In genomic region chr17:32284262-32285137, GRCm38 (mm10) we compare ENCODE assay signal across 7 mouse cellular contexts. TPM values are rescaled to one million over a fixed set of nuclear protein-coding genes. Genes with fewer than 3 reads are reported as not detected.
DNase-seq lines count a peak whose midpoint lies in the region; ATAC-seq lines count a peak whose summit lies in the region.

Gene Brd4 (minus strand): TSS chr17:32284722.

- DNase-seq in adrenal gland, postnatal 14 days, result peak; percentile 95
- peak; percentile 93 for DNase-seq in embryonic facial prominence, embryonic 11.5 days (ENCODE audit: low spot score)
- DNase-seq in heart, adult 11 months, result peak; percentile 99
- DNase-seq in kidney, adult 18-20 months, result peak; percentile 93
- peak; percentile 96 for DNase-seq in limb, embryonic 11.5 days (ENCODE audit: low spot score)
- peak; percentile 97 for DNase-seq in midbrain, embryonic 14.5 days
- peak; percentile 82 to 92 for DNase-seq in spleen, adult 18-20 months

- H3K4me3 ChIP-seq in embryonic facial prominence, embryonic 11.5 days (ENCODE audit: low read depth, low read length), result peak within 1 kb of the TSS; percentile 98
- peak within 1 kb of the TSS; percentile 86 for H3K4me3 ChIP-seq in limb, embryonic 11.5 days (ENCODE audit: low read depth, low read length)
- H3K4me3 ChIP-seq in midbrain, embryonic 14.5 days (replicated peaks; ENCODE audit: low read depth, low read length), result peak within 1 kb of the TSS; percentile 97

- peak within 1 kb of the TSS; percentile 98 for H3K27ac ChIP-seq in embryonic facial prominence, embryonic 11.5 days (replicated peaks; ENCODE audit: low read depth, low read length)
- peak within 1 kb of the TSS; percentile 97 for H3K27ac ChIP-seq in limb, embryonic 11.5 days (replicated peaks; ENCODE audit: low read depth, low read length)
- peak within 1 kb of the TSS; percentile 99 for H3K27ac ChIP-seq in midbrain, embryonic 14.5 days (replicated peaks; ENCODE audit: low read depth, low read length)

- H3K4me2 ChIP-seq in embryonic facial prominence, embryonic 11.5 days (ENCODE audit: low read depth, low read length), result peak within 1 kb of the TSS; percentile 67
- H3K4me2 ChIP-seq in limb, embryonic 11.5 days (ENCODE audit: low read depth, severe bottlenecking), result peak within 1 kb of the TSS; percentile 67
- H3K4me2 ChIP-seq in midbrain, embryonic 14.5 days (ENCODE audit: low read length), result peak within 1 kb of the TSS; percentile 60

- peak within 1 kb of the TSS; percentile 96 for H3K9ac ChIP-seq in embryonic facial prominence, embryonic 11.5 days (replicated peaks; ENCODE audit: low read length)
- peak within 1 kb of the TSS; percentile 96 for H3K9ac ChIP-seq in limb, embryonic 11.5 days (ENCODE audit: low read length)
- H3K9ac ChIP-seq in midbrain, embryonic 14.5 days (replicated peaks; ENCODE audit: low read length), result peak within 1 kb of the TSS; percentile 96

- no peaks in the 10 kb centered on the region for H3K27me3 ChIP-seq in embryonic facial prominence, embryonic 11.5 days (ENCODE audit: control insufficient read depth, insufficient read depth, low read length)
- no peaks in the 10 kb centered on the region for H3K27me3 ChIP-seq in limb, embryonic 11.5 days (ENCODE audit: control insufficient read depth, insufficient read depth, low read length)
- H3K27me3 ChIP-seq in midbrain, embryonic 14.5 days (ENCODE audit: control insufficient read depth, insufficient read depth, low read length), result no peaks in the 10 kb centered on the region

- H3K36me3 ChIP-seq in embryonic facial prominence, embryonic 11.5 days (replicated peaks; ENCODE audit: control insufficient read depth, insufficient read depth, low read depth, low read length), result no peaks in the 10 kb centered on the region
- H3K36me3 ChIP-seq in limb, embryonic 11.5 days (ENCODE audit: control insufficient read depth, insufficient read depth, low read length), result no peaks in the 10 kb centered on the region
- H3K36me3 ChIP-seq in midbrain, embryonic 14.5 days (ENCODE audit: control insufficient read depth, insufficient read depth, low read length), result no peaks in the 10 kb centered on the region

- no peaks in the 10 kb centered on the region for H3K9me3 ChIP-seq in embryonic facial prominence, embryonic 11.5 days (replicated peaks; ENCODE audit: control insufficient read depth, low read length)
- H3K9me3 ChIP-seq in limb, embryonic 11.5 days (ENCODE audit: control insufficient read depth, low read length), result no peaks in the 10 kb centered on the region
- no peaks in the 10 kb centered on the region for H3K9me3 ChIP-seq in midbrain, embryonic 14.5 days (ENCODE audit: control insufficient read depth, low read length)

- peak; percentile 85 for ATAC-seq in embryonic facial prominence, embryonic 11.5 days (replicated peaks; ENCODE audit: insufficient number of reproducible peaks, low FRiP score, low TSS enrichment, low read depth)
- ATAC-seq in limb, embryonic 11.5 days (ENCODE audit: insufficient number of reproducible peaks, low FRiP score, low TSS enrichment, low read depth), result peak; percentile 83
- peak; percentile 90 for ATAC-seq in midbrain, embryonic 14.5 days (ENCODE audit: low FRiP score, low TSS enrichment)

- no peaks in the 10 kb centered on the region for H3K4me1 ChIP-seq in embryonic facial prominence, embryonic 11.5 days (ENCODE audit: control insufficient read depth, insufficient read depth, low read length)
- H3K4me1 ChIP-seq in limb, embryonic 11.5 days (ENCODE audit: control insufficient read depth, insufficient read depth, low read length), result no peaks in the 10 kb centered on the region
- H3K4me1 ChIP-seq in midbrain, embryonic 14.5 days (ENCODE audit: control insufficient read depth, insufficient read depth, low read length), result peaks cover 28% of the 10 kb centered on the region

- 1% methylated on average over 89 of the region's 100 CpGs for WGBS in embryonic facial prominence, embryonic 11.5 days
- under 1% methylated on average over 88 of the region's 100 CpGs for WGBS in limb, embryonic 11.5 days
- WGBS in midbrain, embryonic 14.5 days, result under 1% methylated on average over 88 of the region's 100 CpGs

RNA-seq across cellular contexts. Expression of gene Brd4, which starts in this region (rescaled TPM):
- total RNA-seq in adrenal gland, postnatal 14 days (2021), result 110 and 118 TPM in 2 replicates
- 81.5 and 85.1 TPM in 2 replicates for polyA plus RNA-seq in embryonic facial prominence, embryonic 11.5 days (2014; fragmentation: Nextera tagmentation; extraction: Ambion mirVana)
- polyA plus RNA-seq in limb, embryonic 11.5 days (2014; fragmentation: Nextera tagmentation; extraction: Ambion mirVana), result 124 and 140 TPM in 2 replicates
- 72.5 and 101 TPM in 2 replicates for polyA plus RNA-seq in midbrain, embryonic 14.5 days (2014; fragmentation: Nextera tagmentation; extraction: Ambion mirVana)

Comparison
In these comparisons a context has a peak if more than half of its experiments do, and no peak if none do; other contexts are left out.
1. Peak in every context shown above with its lines: DNase-seq, ATAC-seq, H3K4me3 ChIP-seq and H3K27ac ChIP-seq.